Mouse (Mus musculus) liver, embryonic 12.5 days (tissue): Measurements from ENCODE around the gene Plac9a. TPM values are rescaled to one million over a fixed set of nuclear protein-coding genes. Genes with fewer than 3 reads are reported as not detected.

Source experiments
- ATAC-seq: fragments of 200-750 bp; cut with Nextera tagmentation; 2 replicates; pipeline ENCODE4 v1.8.0; 2017; ENCODE audit warnings: moderate number of reproducible peaks, mild to moderate bottlenecking, moderate library complexity
- H3K27ac ChIP-seq: fragments of 300-500 bp; sonication (generic); 2 replicates; pipeline ENCODE4 v1.5.1; 2016; ENCODE audit warnings: mild to moderate bottlenecking
- H3K27me3 ChIP-seq: fragments of 300-500 bp; sonication (generic); replicated peaks from 2 replicates; pipeline ENCODE4 v1.6.1; 2016; ENCODE audit warnings: mild to moderate bottlenecking, moderate library complexity
- H3K36me3 ChIP-seq: fragments of 300-500 bp; sonication (generic); 2 replicates; pipeline ENCODE4 v1.6.1; 2016; ENCODE audit warnings: mild to moderate bottlenecking, moderate library complexity
- H3K4me1 ChIP-seq: fragments of 300-500 bp; sonication (generic); 2 replicates; pipeline ENCODE4 v1.6.1; 2016
- H3K4me2 ChIP-seq: fragments of 300-500 bp; sonication (generic); 2 replicates; pipeline ENCODE4 v1.6.1; 2016; ENCODE audit warnings: mild to moderate bottlenecking, moderate library complexity
- H3K4me3 ChIP-seq: fragments of 300-500 bp; sonication (generic); 2 replicates; pipeline ENCODE4 v1.5.1; 2016; ENCODE audit warnings: mild to moderate bottlenecking, moderate library complexity
- H3K9ac ChIP-seq: fragments of 300-500 bp; sonication (generic); 2 replicates; pipeline ENCODE4 v1.6.1; 2016; ENCODE audit warnings: mild to moderate bottlenecking, moderate library complexity
- H3K9me3 ChIP-seq: fragments of 300-500 bp; sonication (generic); replicated peaks from 2 replicates; pipeline ENCODE4 v1.6.1; 2016; ENCODE audit warnings: mild to moderate bottlenecking, moderate library complexity
- WGBS: fragments of 180-500 bp; shearing (Covaris S2); methylation state at CpG from one replicate; pipeline ENCODE4 v1.1.7; 2016; ENCODE audit not compliant: insufficient replicate concordance; 5-methylcytosine and 5-hydroxymethylcytosine counted together
- polyA plus RNA-seq: library from polyadenylated mRNA; unstranded; fragments of >200 nt; fragmentation: Nextera tagmentation; extraction: Ambion mirVana; gene quantifications from 2 replicates; pipeline ENCODE4 v1.2.1, GENCODE M21; 2016

Gene Plac9a
- polyA plus RNA-seq, 1 experiment from 2014 or later: not detected

GRCm38 (mm10) chr14:25845832-25846383, 57.0 kb downstream of the Plac9a start:
- Histone ChIP-seq H3K27ac (no peak overlapping the region), H3K9ac (no peak overlapping the region), H3K4me2 (no peak overlapping the region), H3K4me1 (peaks cover 31% of the 10 kb centered on the region), H3K4me3 (no peak overlapping the region), H3K9me3 (no peaks in the 10 kb centered on the region), H3K36me3 (no peaks in the 10 kb centered on the region), H3K27me3 (peaks cover 11% of the 10 kb centered on the region)
- 74% methylated on average over 6 of the region's 6 CpGs for WGBS
- no peak for ATAC-seq

- no peak overlapping the region for H3K4me2 ChIP-seq
Measured at GRCm38 (mm10) chr14:25844372-25844771, 58.5 kb downstream of the Plac9a start.

GRCm38 (mm10) chr14:25842688-25843003, 60.3 kb downstream of the Plac9a start:
- Histone ChIP-seq H3K27me3 (peaks cover 11% of the 10 kb centered on the region), H3K27ac (no peak overlapping the region), H3K4me2 (peak overlapping the region; percentile 89), H3K4me1 (peaks cover 25% of the 10 kb centered on the region), H3K36me3 (no peaks in the 10 kb centered on the region), H3K9ac (peak overlapping the region; percentile 74), H3K4me3 (peak overlapping the region; percentile 66), H3K9me3 (no peaks in the 10 kb centered on the region)
- 3% methylated on average over 12 of the region's 12 CpGs for WGBS
- ATAC-seq: no peak

More at GRCm38 (mm10) chr14:25844372-25844771, 58.5 kb downstream of the Plac9a start:
- Histone ChIP-seq H3K4me1 (peaks cover 31% of the 10 kb centered on the region), H3K27me3 (peaks cover 11% of the 10 kb centered on the region), H3K9ac (no peak overlapping the region), H3K36me3 (no peaks in the 10 kb centered on the region), H3K27ac (no peak overlapping the region), H3K4me3 (no peak overlapping the region), H3K9me3 (no peaks in the 10 kb centered on the region)
- 77% methylated on average over 4 of the region's 4 CpGs for WGBS
- ATAC-seq: no peak

GRCm38 (mm10) chr14:25841991-25842687, 60.8 kb downstream of the Plac9a start, which contains the start of gene Anxa11:
Gene Anxa11, plus strand, starts transcription at chr14:25842156.
- peak; percentile 85 for ATAC-seq
- Histone ChIP-seq H3K9me3 (no peaks in the 10 kb centered on the region), H3K4me3 (peak within 1 kb of the TSS; percentile 66), H3K4me2 (peak within 1 kb of the TSS; percentile 89), H3K9ac (peak within 1 kb of the TSS; percentile 74), H3K4me1 (peaks cover 20% of the 10 kb centered on the region), H3K27ac (no peak within 1 kb of the TSS), H3K27me3 (peaks cover 11% of the 10 kb centered on the region), H3K36me3 (no peaks in the 10 kb centered on the region)
- under 1% methylated on average over 54 of the region's 54 CpGs for WGBS

DNA sequence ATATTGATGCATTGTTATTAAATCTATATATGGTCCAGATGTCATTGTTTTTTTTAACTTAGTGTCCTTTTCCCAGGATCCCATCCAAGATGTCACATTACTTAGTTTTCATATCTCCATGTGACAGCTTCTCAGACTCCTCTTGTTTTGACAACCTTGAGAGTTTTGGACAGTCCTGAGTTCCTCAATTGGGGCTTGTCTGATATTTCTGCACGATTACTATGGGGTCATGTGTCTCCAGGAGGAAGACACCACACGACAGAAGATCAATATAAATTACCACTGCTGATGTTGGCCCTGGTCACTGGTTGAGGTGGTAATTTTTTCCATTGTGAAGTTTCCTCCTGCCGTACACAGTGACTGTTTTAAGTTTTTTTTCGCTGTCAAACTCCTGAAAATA, 61.3 kb downstream of the Plac9a start:
- H3K4me2 ChIP-seq: peak overlapping the region; percentile 89
- peak overlapping the region; percentile 66 for H3K4me3 ChIP-seq
- H3K4me1 ChIP-seq: peaks cover 17% of the 10 kb centered on the region
- H3K36me3 ChIP-seq: no peaks in the 10 kb centered on the region
- H3K9ac ChIP-seq: no peak overlapping the region
- WGBS: 0% methylated on average over 4 of the region's 4 CpGs
- peaks cover 11% of the 10 kb centered on the region for H3K27me3 ChIP-seq
- H3K27ac ChIP-seq: no peak overlapping the region
- no peaks in the 10 kb centered on the region for H3K9me3 ChIP-seq
- ATAC-seq: no peak

- 45% methylated on average over 7 of the region's 7 CpGs for WGBS
- no peak for ATAC-seq
- H3K4me2 ChIP-seq: no peak overlapping the region
Measured at GRCm38 (mm10) chr14:25840961-25841360, 61.9 kb downstream of the Plac9a start.

DNA sequence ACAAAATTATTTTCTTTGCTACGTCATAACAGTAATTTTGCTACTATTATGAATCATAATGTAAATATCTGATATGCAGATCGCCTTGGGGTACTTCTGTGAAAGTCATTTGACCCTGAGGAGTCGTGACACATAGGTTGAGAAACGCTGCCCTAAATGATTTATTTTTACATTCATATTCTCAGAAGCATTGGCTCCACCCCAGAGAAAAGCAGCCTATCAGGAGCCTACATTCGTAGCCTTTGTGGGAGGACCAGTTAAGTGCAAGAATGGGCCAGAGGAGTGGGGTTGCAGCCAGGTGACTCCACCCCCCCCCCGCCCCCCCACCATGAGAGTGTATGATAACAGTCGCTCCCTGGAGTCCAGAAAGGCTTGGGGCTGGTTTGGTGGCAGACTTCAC, 63.1 kb downstream of the Plac9a start:
- Histone ChIP-seq H3K4me3 (no peak overlapping the region), H3K9ac (no peak overlapping the region), H3K36me3 (no peaks in the 10 kb centered on the region), H3K9me3 (no peaks in the 10 kb centered on the region), H3K4me1 (peaks cover 17% of the 10 kb centered on the region), H3K27ac (no peak overlapping the region), H3K4me2 (no peak overlapping the region), H3K27me3 (peaks cover 11% of the 10 kb centered on the region)
- no peak for ATAC-seq
- WGBS: 56% methylated on average over 6 of the region's 7 CpGs

More at GRCm38 (mm10) chr14:25840961-25841360, 61.9 kb downstream of the Plac9a start:
- Histone ChIP-seq H3K4me1 (peaks cover 17% of the 10 kb centered on the region), H3K36me3 (no peaks in the 10 kb centered on the region), H3K27ac (no peak overlapping the region), H3K27me3 (peaks cover 11% of the 10 kb centered on the region), H3K4me3 (no peak overlapping the region), H3K9me3 (no peaks in the 10 kb centered on the region), H3K9ac (no peak overlapping the region)

- no peaks in the 10 kb centered on the region for H3K9me3 ChIP-seq
- H3K4me3 ChIP-seq: no peak overlapping the region
- peaks cover 17% of the 10 kb centered on the region for H3K4me1 ChIP-seq
- no peak for ATAC-seq
- WGBS: 74% methylated on average over 8 of the region's 8 CpGs
- H3K27ac ChIP-seq: no peak overlapping the region
- H3K9ac ChIP-seq: no peak overlapping the region
- peaks cover 10% of the 10 kb centered on the region for H3K27me3 ChIP-seq
- no peak overlapping the region for H3K4me2 ChIP-seq
- no peaks in the 10 kb centered on the region for H3K36me3 ChIP-seq
Measured at GRCm38 (mm10) chr14:25838411-25838810, 64.5 kb downstream of the Plac9a start.

Other genes with a start within 250 kb of the Plac9a start
- 46.8 and 48.4 TPM in 2 replicates for gene Ppif, start 208.9 kb downstream of the Plac9a start, polyA plus RNA-seq
- gene Zcchc24, start 134.1 kb downstream of the Plac9a start, polyA plus RNA-seq: 6.9 and 7.8 TPM in 2 replicates
- gene Anxa11, start 60.9 kb downstream of the Plac9a start, polyA plus RNA-seq: 10.1 and 10.5 TPM in 2 replicates
- gene Tmem254a, start 24.6 kb upstream of the Plac9a start, polyA plus RNA-seq: 0.92 and 1.4 TPM in 2 replicates
- not detected in 2 replicates for gene Cphx1, start 35.2 kb upstream of the Plac9a start, polyA plus RNA-seq
- gene Duxbl1, start 75.5 kb upstream of the Plac9a start, polyA plus RNA-seq: 0.20 TPM in 1 of 2 replicates, not detected in the other
- gene Gm9780, start 139.6 kb upstream of the Plac9a start, polyA plus RNA-seq: 0.26 and 1.3 TPM in 2 replicates
- 12.9 and 13.0 TPM in 2 replicates for gene Tmem254c, start 164.3 kb upstream of the Plac9a start, polyA plus RNA-seq
- gene Cphx2, start 178.4 kb upstream of the Plac9a start, polyA plus RNA-seq: not detected in 2 replicates
- not detected in 2 replicates for gene Cphx3, start 179.2 kb upstream of the Plac9a start, polyA plus RNA-seq
- 0.42 TPM in 1 of 2 replicates, not detected in the other for gene Duxbl2, start 215.2 kb upstream of the Plac9a start, polyA plus RNA-seq